Mouse (Mus musculus) large intestine, adult 2 months (tissue): ENCODE results near the gene Nop53. TPM values are rescaled to one million over a fixed set of nuclear protein-coding genes. Genes with fewer than 3 reads are reported as not detected.
A peak's percentile ranks its signal among the peaks of the same experiment; 100 is the strongest.

ENCODE experiments used
- DNase-seq: peaks from one replicate; pipeline ENCODE4 v3.0.0-alpha.2; 2012; ENCODE audit warnings: low read depth, low spot score
- WGBS: fragments of 180-500 bp; shearing (Covaris S2); methylation state at CpG from one replicate; pipeline ENCODE4 v1.1.7; 2018; 5-methylcytosine and 5-hydroxymethylcytosine counted together
- polyA plus RNA-seq: library from polyadenylated mRNA; depleted of rRNA; stranded (reverse); fragments of >200 nt; gene quantifications from 2 replicates; pipeline ENCODE4 v1.2.3, GENCODE M21; 2012; rRNA removed

The Nop53 gene
- polyA plus RNA-seq, result 80.5 and 94.6 TPM in 2 replicates

DNA sequence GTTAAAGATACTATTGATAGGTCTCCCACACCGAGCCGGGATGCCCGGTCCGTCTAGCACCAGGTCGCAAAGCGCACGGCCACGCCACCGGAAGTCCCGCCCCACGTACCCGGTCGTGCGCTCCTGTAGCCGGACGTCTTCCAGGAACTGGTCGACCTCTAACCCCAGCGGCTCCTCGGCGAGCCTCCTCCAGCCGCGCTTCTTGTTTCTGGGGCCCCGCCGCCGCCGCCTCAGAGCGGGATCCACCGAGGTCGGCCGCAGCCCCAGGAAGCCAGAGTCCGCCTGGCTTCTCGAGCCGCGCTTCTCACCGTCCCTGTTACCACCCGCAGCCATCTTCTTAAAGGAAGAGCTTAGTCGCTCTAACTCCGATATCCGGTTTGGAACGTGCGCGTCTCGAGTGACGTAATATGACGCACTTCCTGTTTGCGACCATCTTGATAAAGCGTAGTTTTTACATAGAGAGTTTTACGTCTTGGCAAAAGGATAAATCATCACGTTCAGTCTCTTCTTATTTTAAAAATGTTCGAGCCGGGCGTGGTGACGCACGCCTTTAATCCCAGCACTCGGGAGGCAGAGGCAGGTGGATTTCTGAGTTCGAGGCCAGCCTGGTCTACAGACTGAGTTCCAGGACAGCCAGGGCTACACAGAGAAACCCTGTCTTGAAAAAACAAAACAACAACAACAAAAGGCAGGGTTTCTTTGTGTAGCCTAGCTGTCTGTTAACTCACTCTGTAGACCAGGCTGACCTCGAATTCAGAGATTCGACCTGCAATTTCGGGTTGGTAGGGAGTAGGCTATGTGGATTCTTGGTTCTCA lies at the start of gene Nop53:
Nop53 (minus strand) TSS at position 354 of the 816 bp plus-strand sequence.
- 2% methylated on average over 59 of the region's 59 CpGs for WGBS
- DNase-seq, result peak; percentile 97

GRCm38 (mm10) chr7:15993789-15994188 lies 47.9 kb upstream of the Nop53 start:
- peak; percentile 57 for DNase-seq
- WGBS, result 26% methylated on average over 4 of the region's 4 CpGs

GRCm38 (mm10) chr7:15993152-15993551 lies 47.3 kb upstream of the Nop53 start:
- 23% methylated on average over 3 of the region's 3 CpGs for WGBS
- DNase-seq, result peak; percentile 66

GRCm38 (mm10) chr7:15991764-15992163 lies 45.9 kb upstream of the Nop53 start:
- DNase-seq, result no peak
- 89% methylated on average over 3 of the region's 3 CpGs for WGBS

DNA sequence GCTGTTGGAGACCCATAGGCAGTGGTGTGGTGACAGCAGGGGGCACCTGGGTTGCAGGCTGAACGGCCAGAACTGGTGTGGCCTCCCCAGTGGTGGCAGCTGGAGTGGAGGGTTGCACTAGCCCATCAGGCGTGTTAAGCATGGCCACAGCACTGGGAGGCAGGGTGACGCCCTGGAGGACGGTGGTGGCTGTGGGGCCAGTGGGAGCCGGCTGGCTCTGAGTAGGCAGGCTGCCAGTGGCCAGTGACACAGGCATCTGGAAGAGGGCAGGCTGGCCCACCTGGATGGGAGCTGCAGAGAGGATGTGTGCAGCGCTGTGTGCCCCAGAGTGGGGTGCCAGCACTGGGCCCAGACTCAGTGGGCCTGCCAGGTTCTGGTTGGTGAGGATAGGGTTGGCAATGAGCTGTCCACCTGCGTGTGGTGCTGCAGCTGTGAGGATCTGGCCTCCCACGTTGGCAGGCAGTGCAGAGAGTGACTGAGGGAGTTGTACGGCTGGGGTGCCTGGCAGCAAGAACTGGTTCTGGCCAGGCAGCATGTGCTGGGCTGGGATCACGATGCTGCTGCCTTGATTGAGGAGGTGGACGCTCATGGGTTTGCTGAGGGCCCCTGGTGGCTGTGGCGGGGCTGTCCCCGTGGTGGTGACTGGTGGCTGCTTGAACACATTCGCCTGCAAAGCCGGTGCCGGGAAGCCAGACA lies 41.9 kb upstream of the Nop53 start:
- no peak for DNase-seq
- WGBS, result 92% methylated on average over 16 of the region's 16 CpGs

- WGBS, result 18% methylated on average over 4 of the region's 4 CpGs
Measured at GRCm38 (mm10) chr7:15982729-15983407, 37.0 kb upstream of the Nop53 start.

GRCm38 (mm10) chr7:15981538-15981937 lies 35.7 kb upstream of the Nop53 start:
- DNase-seq, result no peak
- WGBS, result 66% methylated on average over 4 of the region's 4 CpGs

More at GRCm38 (mm10) chr7:15982729-15983407, 37.0 kb upstream of the Nop53 start:
- DNase-seq, result no peak

GRCm38 (mm10) chr7:15980246-15980645 lies 34.4 kb upstream of the Nop53 start:
- 76% methylated on average over 8 of the region's 8 CpGs for WGBS
- DNase-seq, result no peak

DNA sequence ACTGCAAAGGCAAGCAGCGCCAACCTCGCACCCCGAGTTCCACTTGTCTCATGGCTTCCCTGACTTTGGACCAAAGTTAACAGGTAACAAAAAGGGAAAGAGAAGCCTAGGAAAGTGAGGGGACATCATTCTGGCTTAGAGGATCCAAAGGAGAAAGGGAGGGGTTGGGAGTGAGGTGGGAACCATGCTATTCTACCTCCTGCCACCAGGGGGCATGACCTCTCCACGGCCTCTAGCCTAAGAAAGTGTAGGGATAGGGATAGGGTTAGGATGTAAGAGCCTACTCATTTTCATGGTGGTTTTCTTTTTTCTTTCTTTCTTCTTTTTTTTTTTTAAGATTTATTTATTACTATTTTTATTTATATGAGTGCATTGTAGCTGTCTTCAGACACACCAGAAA lies 30.0 kb upstream of the Nop53 start:
- 75% methylated on average over 4 of the region's 4 CpGs for WGBS
- no peak for DNase-seq

DNA sequence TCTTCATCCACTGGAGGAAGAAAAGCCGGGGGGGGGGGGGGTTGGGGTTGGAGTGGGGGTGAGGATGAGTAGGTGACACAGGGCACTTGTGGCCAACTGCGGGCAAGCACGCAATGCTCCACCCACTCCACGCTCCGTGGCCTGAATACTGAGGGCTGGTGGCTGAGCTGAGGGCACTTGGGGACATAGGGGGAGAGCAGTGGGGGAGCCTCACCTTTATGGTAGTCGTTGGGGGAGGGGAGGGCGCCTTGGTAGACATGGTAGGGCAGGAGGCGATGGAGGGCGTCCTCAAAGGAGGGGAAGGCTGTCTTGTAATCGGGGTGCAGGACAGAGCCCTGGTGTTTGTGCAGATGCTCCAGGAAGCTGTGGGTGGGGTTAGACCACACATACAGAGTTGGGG lies 29.6 kb upstream of the Nop53 start:
- DNase-seq, result no peak
- WGBS, result 90% methylated on average over 10 of the region's 10 CpGs

DNA sequence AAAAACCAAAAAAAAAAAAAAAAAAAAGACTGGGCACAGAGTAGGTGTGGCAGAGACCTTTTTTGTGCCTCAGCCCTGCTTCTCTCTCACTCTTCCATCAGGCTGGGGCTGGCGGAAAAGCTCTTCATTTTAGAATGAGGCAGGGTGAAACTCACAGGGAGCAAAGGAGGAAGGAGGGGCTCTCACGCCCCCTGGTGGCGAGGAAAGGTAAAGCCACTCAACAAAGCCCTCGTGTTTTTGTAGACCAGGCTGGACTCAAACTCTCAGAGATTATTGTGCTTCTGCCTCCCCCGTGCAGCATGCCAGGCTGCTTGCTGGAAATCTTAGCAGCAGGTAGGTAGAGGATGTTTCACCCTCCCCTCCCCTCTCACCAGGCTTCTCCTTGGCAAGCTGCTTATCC lies 28.8 kb upstream of the Nop53 start:
- no peak for DNase-seq
- WGBS, result 27% methylated on average over 5 of the region's 5 CpGs

GRCm38 (mm10) chr7:15972247-15972646 lies 26.4 kb upstream of the Nop53 start:
- no peak for DNase-seq
- 79% methylated on average over 25 of the region's 25 CpGs for WGBS

- DNase-seq, result no peak
- 82% methylated on average over 3 of the region's 3 CpGs for WGBS
Measured at GRCm38 (mm10) chr7:15969674-15970073, 23.8 kb upstream of the Nop53 start.

DNA sequence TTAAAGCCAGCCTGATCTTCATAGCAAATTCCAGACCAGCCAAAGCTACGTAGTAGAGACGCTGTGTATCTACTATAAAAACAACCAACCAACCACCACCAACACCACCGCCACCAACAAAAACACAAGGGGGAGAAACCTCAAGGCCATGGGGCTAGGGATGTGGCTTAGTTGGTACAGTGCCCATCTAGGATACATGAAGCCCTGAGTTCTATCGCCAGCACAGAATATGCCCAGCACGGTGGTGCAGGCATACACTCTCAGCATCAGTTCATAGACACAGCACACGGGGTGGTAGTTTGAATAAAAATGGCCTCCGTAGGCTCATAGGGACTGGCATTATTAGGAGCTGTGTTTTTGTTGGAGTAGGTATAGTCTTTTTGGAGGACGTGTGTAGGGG lies 22.4 kb upstream of the Nop53 start:
- DNase-seq, result no peak
- WGBS, result 89% methylated on average over 8 of the region's 8 CpGs

GRCm38 (mm10) chr7:15967312-15967711 lies 21.4 kb upstream of the Nop53 start, which contains the start of gene Ehd2:
Gene Ehd2, minus strand, starts transcription at chr7:15967567.
- WGBS, result 3% methylated on average over 22 of the region's 22 CpGs
- DNase-seq, result no peak

- DNase-seq, result no peak
- WGBS, result 65% methylated on average over 3 of the region's 3 CpGs
Measured at GRCm38 (mm10) chr7:15966489-15966888, 20.6 kb upstream of the Nop53 start.

DNA sequence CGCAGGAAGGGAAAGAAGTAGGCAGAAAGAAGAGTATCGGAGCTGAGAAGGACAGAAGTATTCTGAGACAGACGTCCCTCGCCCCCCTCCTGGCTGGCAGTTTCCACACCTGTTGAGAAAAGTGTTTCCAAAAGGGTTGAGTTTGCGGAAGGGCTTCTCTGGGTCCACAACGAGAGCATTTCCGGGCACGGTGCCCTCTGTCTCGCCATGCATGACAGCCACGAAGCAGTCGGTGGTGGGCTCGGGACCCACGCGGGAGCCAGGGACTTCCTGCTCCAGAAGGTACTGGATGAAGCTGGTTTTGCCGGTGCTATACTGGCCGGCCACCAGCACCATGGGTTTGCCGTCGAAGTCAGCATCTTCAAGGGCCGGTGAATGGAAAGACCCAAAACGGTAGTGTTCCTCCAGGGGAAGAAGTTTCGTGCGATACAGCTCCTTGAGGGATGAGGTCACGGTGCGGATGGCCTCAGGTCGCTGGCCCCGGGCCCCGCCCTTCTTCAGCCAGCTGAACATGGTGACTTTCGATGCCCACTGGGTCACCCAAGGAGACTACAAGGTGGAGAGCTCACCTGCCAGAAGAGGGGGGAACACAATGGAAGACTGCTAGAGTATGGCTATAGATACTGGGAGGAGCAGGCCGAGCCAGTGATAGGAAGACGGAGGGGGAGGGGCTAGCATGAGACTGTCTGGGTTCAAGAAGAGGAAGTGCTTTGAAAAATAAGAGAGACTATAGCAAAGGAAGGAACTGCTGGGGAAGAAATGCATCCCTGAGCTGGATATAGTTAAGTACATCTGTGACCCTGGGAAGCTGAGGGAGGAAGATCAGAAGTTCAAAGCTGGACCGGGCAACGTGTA lies 18.2 kb upstream of the Nop53 start:
- DNase-seq, result no peak
- 71% methylated on average over 32 of the region's 32 CpGs for WGBS

DNA sequence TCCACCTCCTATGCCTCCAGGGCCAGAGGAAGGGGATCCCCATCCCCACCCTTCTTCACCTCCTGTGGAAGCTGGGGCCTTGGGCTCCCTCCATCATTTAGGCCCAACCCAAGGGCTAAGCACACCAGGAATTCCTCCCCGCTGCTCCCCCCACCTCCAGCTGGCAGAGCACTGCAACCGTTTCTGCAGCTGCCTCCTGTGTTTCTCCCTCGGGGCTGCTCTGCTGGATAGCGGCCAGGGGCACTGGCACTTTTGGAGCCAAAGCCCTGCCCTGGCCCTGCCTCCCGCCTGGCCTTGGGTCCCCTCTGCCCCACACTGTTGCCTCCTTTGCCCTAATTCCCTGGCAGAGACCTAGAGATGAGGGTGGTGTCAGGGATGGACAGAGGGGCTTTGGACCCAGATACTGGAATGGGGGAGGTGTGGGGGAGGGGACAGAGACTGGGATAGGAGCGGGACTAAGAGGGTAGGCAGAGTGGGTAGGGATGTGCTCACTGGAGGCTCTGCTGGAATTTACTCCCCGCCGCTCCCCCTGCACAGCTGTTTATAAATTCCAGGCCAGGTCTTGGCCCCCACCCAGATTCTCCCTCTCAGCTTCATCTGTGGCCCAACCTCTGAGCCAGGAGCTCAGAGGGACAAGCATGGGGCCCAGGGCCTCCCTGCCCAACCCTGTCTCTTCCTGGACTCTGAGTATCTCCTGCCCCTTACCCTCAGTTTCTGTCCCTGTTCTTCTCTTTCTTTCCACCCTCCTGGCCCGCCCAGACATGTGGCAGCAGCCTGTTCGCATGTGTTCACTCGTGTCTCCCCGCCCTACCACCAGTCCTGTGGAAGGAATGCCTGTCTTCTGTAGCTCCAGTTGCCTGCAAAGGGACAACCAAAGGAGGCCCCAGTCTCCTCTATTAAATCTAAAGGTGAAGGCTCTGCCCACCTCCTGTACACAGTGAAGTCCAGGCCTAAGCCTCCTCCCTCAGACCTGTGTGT lies 16.7 kb upstream of the Nop53 start:
- DNase-seq, result no peak
- WGBS, result 15% methylated on average over 12 of the region's 12 CpGs
